Mouse (Mus musculus): ENCODE data around the gene Snorc. TPM values are rescaled to one million over a fixed set of nuclear protein-coding genes. Genes with fewer than 3 reads are reported as not detected.
A peak's percentile ranks its signal among the peaks of the same experiment; 100 is the strongest.

Snorc gene
- polyA plus RNA-seq, 1 experiment from 2014 or later = not detected

DNA sequence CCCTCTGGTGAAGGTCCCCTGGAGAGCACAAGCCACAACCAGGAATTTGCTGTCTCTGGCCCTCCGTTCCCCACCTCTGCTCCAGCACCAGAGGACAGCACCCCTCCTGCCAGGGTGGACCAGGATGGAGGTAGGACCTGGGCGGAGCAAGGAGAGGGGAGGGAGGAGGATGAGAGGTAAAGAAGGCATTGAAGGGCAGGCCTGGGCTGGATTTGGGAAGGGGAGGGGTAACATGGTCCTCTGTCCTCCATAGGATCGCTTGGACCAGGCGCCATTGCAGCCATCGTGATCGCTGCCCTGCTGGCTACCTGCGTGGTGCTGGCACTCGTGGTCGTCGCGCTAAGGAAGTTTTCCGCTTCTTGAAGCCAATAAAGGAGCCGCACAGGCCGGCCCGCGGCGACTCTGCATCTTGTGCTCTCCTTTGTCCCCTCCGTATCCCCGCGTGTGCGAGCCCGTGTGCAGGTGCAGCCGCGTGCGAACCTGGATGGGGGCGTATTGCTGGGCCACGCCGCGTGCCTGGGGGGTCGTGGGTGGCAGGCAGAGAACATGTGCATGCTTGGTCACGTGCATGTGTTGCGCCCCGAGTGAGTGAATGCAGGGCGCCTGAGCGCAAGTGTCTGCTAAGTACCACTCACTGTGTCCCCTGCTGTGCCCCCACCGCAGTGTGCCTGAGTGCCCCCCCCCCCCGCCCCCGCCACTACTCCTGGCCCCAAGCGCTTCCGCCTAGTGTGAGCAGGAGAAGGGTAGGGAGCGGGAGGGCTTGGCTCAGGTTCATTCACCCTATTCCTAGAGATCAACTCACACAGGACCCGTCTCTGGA, 5.2 kb downstream of the Snorc start:
- Histone ChIP-seq H3K4me3 (replicated peaks) (peak overlapping the region; percentile 35), H3K36me3 (no peaks in the 10 kb centered on the region), H3K4me2 (peak overlapping the region; percentile 66), H3K4me1 (peaks cover 7% of the 10 kb centered on the region), H3K27me3 (peaks cover 41% of the 10 kb centered on the region), H3K9me3 (replicated peaks) (no peaks in the 10 kb centered on the region), H3K27ac (no peak overlapping the region), H3K9ac (peak overlapping the region; percentile 15; the same call in 1 of the 2 replicates)
- WGBS = 1% methylated on average over 40 of the region's 42 CpGs
- no peak for ATAC-seq (replicated peaks; ENCODE audit: low FRiP score)

DNA sequence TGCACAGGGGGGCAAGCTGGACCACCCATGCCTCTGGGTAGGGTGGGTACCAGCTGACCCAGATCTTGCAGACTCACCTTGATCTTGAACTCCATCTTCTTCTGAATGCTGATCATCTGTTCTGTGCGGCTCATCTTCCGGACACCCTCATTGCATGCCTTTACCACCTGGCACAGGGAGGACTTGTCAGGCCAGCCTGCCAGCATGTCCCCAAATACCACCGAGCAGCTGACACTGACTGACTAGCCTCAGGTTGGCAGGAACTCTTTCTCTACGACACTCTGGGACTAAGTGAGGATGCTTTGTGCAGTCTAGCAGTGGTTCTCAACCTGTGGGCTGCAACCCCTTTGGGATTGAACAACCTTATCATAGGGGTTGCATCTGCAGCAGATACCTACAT, 12.5 kb downstream of the Snorc start:
- 92% methylated on average over 4 of the region's 4 CpGs for WGBS
- H3K27me3 ChIP-seq = peaks cover 2% of the 10 kb centered on the region; the same call in 1 of the 2 replicates
- H3K4me3 ChIP-seq (replicated peaks) = no peak overlapping the region

GRCm38 (mm10) chr1:87486386-87486785, 16.3 kb downstream of the Snorc start:
- 64% methylated on average over 6 of the region's 6 CpGs for WGBS
- no peaks in the 10 kb centered on the region for H3K9me3 ChIP-seq (replicated peaks)
- ATAC-seq (replicated peaks; ENCODE audit: low FRiP score) = no peak
- H3K27ac ChIP-seq = no peak overlapping the region
- no peak overlapping the region for H3K4me3 ChIP-seq (replicated peaks)
- H3K4me2 ChIP-seq = no peak overlapping the region
- H3K36me3 ChIP-seq = no peaks in the 10 kb centered on the region
- no peaks in the 10 kb centered on the region for H3K4me1 ChIP-seq
- H3K27me3 ChIP-seq = no peaks in the 10 kb centered on the region
- no peak overlapping the region for H3K9ac ChIP-seq

More for the DNA sequence above, 12.5 kb downstream of the Snorc start:
- no peak overlapping the region for H3K4me2 ChIP-seq
- no peak for ATAC-seq (replicated peaks; ENCODE audit: low FRiP score)
- no peak overlapping the region for H3K9ac ChIP-seq
- no peaks in the 10 kb centered on the region for H3K4me1 ChIP-seq
- H3K36me3 ChIP-seq = no peaks in the 10 kb centered on the region
- no peak overlapping the region for H3K27ac ChIP-seq
- no peaks in the 10 kb centered on the region for H3K9me3 ChIP-seq (replicated peaks)

GRCm38 (mm10) chr1:87492285-87492684, 22.2 kb downstream of the Snorc start:
- no peaks in the 10 kb centered on the region for H3K27me3 ChIP-seq
- H3K4me1 ChIP-seq = no peaks in the 10 kb centered on the region
- WGBS = 79% methylated on average over 3 of the region's 3 CpGs
- no peak overlapping the region for H3K9ac ChIP-seq
- H3K9me3 ChIP-seq (replicated peaks) = no peaks in the 10 kb centered on the region
- no peak for ATAC-seq (replicated peaks; ENCODE audit: low FRiP score)
- no peak overlapping the region for H3K27ac ChIP-seq
- no peak overlapping the region for H3K4me3 ChIP-seq (replicated peaks)
- no peak overlapping the region for H3K4me2 ChIP-seq
- no peaks in the 10 kb centered on the region for H3K36me3 ChIP-seq

- Histone ChIP-seq H3K4me2 (no peak overlapping the region), H3K36me3 (no peaks in the 10 kb centered on the region), H3K4me1 (no peaks in the 10 kb centered on the region), H3K27me3 (no peaks in the 10 kb centered on the region), H3K9ac (no peak overlapping the region), H3K4me3 (replicated peaks) (no peak overlapping the region), H3K27ac (no peak overlapping the region), H3K9me3 (replicated peaks) (no peaks in the 10 kb centered on the region)
- ATAC-seq (replicated peaks; ENCODE audit: low FRiP score) = no peak
- WGBS = 72% methylated on average over 4 of the region's 4 CpGs
These were observed 23.5 kb downstream of the Snorc start for GRCm38 (mm10) chr1:87493542-87493941.

DNA sequence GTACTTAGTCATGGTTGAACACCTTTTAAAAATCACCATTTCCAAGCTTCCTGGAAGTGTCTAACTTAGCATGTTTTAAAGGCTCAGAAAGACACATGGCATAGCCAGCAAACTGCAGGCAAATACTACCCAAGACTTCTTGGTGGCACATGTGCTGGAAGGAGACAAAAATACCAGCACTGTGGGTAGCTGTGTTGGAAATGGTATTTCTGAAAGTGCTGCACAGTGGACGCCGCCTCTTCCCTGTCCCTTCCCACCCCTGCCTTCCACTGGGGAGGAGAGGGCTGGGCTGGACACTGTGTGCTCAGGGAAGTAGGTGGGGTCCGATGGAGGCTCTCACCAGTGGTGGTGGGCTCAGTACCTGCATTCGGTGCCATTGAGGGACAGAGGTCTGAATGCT, 35.5 kb downstream of the Snorc start:
- H3K9ac ChIP-seq = no peak overlapping the region
- H3K27me3 ChIP-seq = peaks cover 43% of the 10 kb centered on the region
- H3K27ac ChIP-seq = no peak overlapping the region
- H3K4me3 ChIP-seq (replicated peaks) = no peak overlapping the region
- WGBS = 89% methylated on average over 4 of the region's 4 CpGs
- no peak overlapping the region for H3K4me2 ChIP-seq
- no peak for ATAC-seq (replicated peaks; ENCODE audit: low FRiP score)
- peaks cover 26% of the 10 kb centered on the region for H3K4me1 ChIP-seq
- no peaks in the 10 kb centered on the region for H3K36me3 ChIP-seq
- H3K9me3 ChIP-seq (replicated peaks) = no peaks in the 10 kb centered on the region

- Histone ChIP-seq H3K27ac (no peak overlapping the region), H3K27me3 (peaks cover 64% of the 10 kb centered on the region), H3K4me3 (replicated peaks) (no peak overlapping the region), H3K4me1 (peaks cover 26% of the 10 kb centered on the region), H3K9ac (no peak overlapping the region), H3K9me3 (replicated peaks) (no peaks in the 10 kb centered on the region), H3K4me2 (no peak overlapping the region), H3K36me3 (no peaks in the 10 kb centered on the region)
- ATAC-seq (replicated peaks; ENCODE audit: low FRiP score) = no peak
- 65% methylated on average over 6 of the region's 6 CpGs for WGBS
These were observed 37.8 kb downstream of the Snorc start for GRCm38 (mm10) chr1:87507857-87508256.

- Histone ChIP-seq H3K4me1 (peaks cover 23% of the 10 kb centered on the region), H3K9ac (0 out of 2 replicates have a peak overlapping the region, but pooled peaks have one; percentile 50), H3K9me3 (replicated peaks) (no peaks in the 10 kb centered on the region), H3K27ac (no peak overlapping the region), H3K4me2 (peak overlapping the region; percentile 100), H3K4me3 (replicated peaks) (peak overlapping the region; percentile 68), H3K27me3 (peaks cover 64% of the 10 kb centered on the region), H3K36me3 (no peaks in the 10 kb centered on the region)
- WGBS = 16% methylated on average over 26 of the region's 26 CpGs
- no peak for ATAC-seq (replicated peaks; ENCODE audit: low FRiP score)
These were observed 38.8 kb downstream of the Snorc start for GRCm38 (mm10) chr1:87508591-87509560.

- peak within 1 kb of the TSS; percentile 50 for H3K9ac ChIP-seq
These were observed 39.6 kb downstream of the Snorc start, which contains the start of gene Neu2 for GRCm38 (mm10) chr1:87509561-87510165. Gene Neu2, plus strand, starts transcription at chr1:87509889.

DNA sequence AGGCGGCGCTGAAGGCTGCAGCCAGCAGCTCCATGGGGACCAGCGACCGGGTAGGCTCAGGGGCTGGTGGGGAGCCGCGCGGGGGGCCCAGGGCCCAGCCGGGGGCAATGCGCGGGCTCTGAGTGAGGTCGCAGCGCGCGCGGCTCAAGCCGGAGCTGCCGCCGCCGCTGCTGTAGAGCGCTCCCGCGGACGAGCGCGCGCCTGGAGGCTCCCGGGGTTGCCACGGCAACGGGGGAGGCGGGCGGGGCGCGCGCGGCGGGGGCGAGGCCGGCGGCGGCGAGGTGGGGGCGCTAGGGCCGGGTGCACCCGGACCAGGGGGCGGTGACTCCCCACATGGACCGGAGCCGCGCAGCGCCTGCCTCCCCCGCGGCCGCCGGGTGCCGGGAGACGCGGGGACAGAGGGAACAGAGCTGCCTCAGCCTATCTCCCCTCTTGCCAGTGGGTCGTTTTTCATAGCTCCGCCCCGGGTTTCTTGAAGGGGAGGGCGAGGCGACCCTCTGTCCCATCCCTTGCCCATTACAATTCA, 40.2 kb downstream of the Snorc start:
- peak overlapping the region; percentile 100 for H3K4me2 ChIP-seq
- H3K9me3 ChIP-seq (replicated peaks) = no peaks in the 10 kb centered on the region
- peak overlapping the region; percentile 68 for H3K4me3 ChIP-seq (replicated peaks)
- H3K36me3 ChIP-seq = no peaks in the 10 kb centered on the region
- peaks cover 18% of the 10 kb centered on the region for H3K4me1 ChIP-seq
- no peak overlapping the region for H3K27ac ChIP-seq
- peak overlapping the region; percentile 50 for H3K9ac ChIP-seq
- peaks cover 64% of the 10 kb centered on the region for H3K27me3 ChIP-seq
- peak; percentile 75 for ATAC-seq (replicated peaks; ENCODE audit: low FRiP score)
- WGBS = under 1% methylated on average over 55 of the region's 61 CpGs

More at GRCm38 (mm10) chr1:87509561-87510165, 39.6 kb downstream of the Snorc start, which contains the start of gene Neu2:
- H3K27ac ChIP-seq = no peak within 1 kb of the TSS
- peaks cover 64% of the 10 kb centered on the region for H3K27me3 ChIP-seq
- ATAC-seq (replicated peaks; ENCODE audit: low FRiP score) = peak; percentile 66
- H3K4me3 ChIP-seq (replicated peaks) = peak within 1 kb of the TSS; percentile 68
- no peaks in the 10 kb centered on the region for H3K36me3 ChIP-seq
- peak within 1 kb of the TSS; percentile 100 for H3K4me2 ChIP-seq
- under 1% methylated on average over 55 of the region's 56 CpGs for WGBS
- no peaks in the 10 kb centered on the region for H3K9me3 ChIP-seq (replicated peaks)
- peaks cover 20% of the 10 kb centered on the region for H3K4me1 ChIP-seq

DNA sequence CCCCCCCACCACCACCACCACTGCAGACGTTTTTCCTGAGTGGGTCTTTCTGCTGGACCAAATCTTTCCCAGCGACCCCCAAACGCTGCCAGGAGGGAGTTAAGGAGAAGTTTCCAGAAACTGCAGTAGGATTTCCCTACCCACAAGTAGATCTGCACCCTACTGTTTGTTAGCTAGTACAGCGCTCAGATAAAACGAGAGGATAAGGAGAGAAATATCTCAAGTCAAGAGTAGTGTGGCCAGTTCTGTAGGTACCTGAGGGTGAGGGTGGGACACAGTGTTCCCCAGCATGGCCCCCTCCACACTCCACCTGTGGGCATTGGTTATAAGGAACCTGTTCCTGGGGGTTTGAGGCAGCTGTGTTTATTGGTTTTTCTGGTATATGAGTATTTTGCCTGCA, 40.8 kb downstream of the Snorc start:
- WGBS = 20% methylated on average over 5 of the region's 5 CpGs
- H3K4me2 ChIP-seq = peak overlapping the region; percentile 100
- peak overlapping the region; percentile 68; the same call in 1 of the 2 replicates for H3K4me3 ChIP-seq (replicated peaks)

More for the DNA sequence above, 40.8 kb downstream of the Snorc start:
- Histone ChIP-seq H3K4me1 (peaks cover 18% of the 10 kb centered on the region), H3K9ac (no peak overlapping the region), H3K27me3 (peaks cover 61% of the 10 kb centered on the region), H3K9me3 (replicated peaks) (no peaks in the 10 kb centered on the region), H3K36me3 (no peaks in the 10 kb centered on the region), H3K27ac (no peak overlapping the region)
- no peak for ATAC-seq (replicated peaks; ENCODE audit: low FRiP score)
